Mouse (Mus musculus) heart, adult 9 months (tissue): ENCODE data around the gene Zmiz1.

ENCODE experiments used
- DNase-seq, 2 experiments: peaks; one replicate each; pipeline ENCODE4 v3.0.0; 2022; ENCODE audit warnings: low spot score in 2 of 2

Gene Zmiz1

DNA sequence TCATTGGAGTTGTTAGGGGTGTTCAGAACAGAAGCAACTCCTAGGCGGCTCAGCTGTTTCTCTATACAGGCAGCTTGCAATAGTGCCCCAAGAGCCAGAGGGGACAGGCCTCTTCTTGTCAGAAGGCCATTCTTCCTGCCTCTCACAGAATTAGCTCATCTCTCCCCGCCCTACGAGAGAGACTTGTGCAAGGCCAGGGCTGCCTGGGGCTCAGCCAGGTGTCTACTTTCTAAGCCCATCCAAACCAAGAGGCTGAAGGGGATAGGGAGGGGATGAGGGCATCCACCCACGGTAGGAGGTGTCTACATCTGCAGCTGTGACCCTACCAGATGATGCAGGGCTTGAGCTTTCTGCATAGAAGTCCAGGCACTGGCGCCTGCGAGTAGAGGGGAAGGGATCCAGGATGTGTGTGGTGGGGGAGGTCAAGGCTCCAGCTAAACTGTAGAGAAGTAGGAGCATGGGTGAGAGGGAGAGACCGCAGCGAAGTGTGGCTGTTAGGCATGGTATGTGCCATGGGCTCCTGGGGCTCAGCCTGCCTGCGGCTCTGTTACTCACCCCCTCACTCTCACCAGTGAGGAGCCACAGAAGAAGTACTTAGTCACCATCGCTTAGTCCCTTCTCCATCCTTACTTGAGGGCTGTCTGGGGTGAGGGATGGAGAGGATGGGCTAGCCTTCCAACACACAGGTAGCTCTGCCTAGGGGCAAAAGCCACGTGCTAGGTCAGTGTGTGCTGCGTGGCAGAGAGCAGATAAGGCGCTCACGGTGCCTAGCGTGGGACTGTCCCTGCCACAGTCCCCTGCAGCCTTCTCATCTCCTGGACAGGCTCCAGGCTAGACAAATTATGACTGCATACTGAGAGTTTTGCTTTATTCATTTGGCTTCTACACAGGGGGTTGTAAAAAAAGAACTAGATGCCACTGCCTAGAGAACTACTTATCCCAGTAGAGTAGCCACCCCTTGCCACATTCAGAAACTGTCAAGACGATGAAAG, 130.3 kb downstream of the Zmiz1 start:
- DNase-seq, result peak in 1 of 2 experiments; percentile 59

- DNase-seq, result no peak
These were observed 132.0 kb downstream of the Zmiz1 start for GRCm38 (mm10) chr14:25591000-25591399.

DNA sequence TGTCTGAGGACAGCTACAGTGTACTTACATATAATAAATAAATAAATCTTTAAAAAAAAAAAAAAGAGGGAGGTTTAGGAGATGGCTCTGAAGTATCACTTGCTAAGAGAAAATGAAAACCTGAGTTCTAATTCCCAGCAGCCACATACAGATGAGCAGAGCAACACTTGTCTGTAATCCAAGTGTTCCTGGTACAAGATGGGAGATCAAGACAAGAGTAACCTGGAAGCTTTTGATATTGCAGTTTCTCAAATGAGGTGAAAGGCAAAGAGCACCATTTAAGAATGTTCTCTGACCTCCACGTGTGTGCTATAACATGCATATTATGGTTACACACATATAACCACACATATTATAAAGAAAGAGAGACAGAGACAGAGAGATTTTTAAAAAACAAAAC, 132.4 kb downstream of the Zmiz1 start:
- DNase-seq, result no peak

- no peak for DNase-seq
These were observed 133.5 kb downstream of the Zmiz1 start for GRCm38 (mm10) chr14:25592522-25592921.

DNA sequence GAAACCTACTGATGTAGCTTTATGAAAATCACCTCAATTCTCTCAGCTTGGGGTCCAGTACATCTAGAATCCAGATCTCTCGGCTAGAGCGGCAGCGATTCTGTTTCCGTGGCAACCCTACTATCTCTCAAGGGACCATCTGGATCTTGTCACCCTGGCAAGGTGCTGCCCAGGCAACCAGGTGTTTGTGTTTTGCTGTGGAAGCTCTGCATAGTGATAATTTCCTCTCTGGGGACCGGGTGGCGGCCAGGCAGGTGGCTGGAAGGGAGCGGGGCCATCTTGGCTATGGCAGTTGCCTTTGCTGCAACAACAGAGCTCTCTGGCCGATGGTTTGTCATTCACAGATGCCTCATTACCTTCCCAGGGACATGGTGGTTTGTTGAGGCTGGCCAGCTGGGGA, 134.9 kb downstream of the Zmiz1 start:
- DNase-seq, result no peak

DNA sequence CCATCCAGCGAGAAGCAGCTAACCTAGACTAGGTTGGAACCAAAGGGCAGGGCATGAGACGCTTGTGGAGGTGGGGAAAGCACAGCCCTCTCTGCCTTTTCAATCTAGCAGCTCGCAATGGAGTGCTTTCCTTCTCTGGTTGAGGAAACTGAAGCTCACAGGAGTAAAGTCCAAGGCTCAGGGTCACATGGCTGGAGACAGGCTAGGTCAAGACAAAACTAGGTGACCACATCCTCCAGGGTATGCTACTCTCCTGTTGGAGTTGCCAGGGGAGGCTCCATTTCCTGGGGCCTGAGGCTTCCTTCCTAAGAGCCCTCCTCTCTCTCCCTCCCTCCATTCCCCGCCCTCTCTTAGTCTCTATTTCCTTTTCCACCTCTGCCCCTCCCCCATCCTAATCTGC, 135.6 kb downstream of the Zmiz1 start:
- DNase-seq, result no peak

GRCm38 (mm10) chr14:25598960-25599359, 140.0 kb downstream of the Zmiz1 start:
- no peak for DNase-seq

DNA sequence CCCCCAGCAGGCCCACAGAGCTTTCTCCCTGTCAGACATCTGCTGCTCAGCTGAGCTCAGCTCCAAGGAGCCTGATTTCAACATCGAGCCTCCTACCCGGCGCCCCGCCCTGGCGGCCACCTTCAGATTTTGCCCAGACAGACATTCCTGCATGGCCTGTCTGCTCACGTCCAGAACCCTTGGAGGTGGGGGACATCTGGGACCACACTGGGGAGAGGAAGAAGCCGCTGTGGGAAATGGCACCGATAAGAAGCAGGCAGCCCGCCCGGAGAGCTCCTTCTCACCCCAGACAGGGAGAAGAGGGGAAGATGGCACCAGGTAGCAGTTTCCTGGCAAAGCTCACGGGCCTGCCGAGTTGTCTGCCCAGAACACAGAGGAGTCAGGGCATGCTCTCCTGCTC, 140.9 kb downstream of the Zmiz1 start:
- no peak for DNase-seq

DNA sequence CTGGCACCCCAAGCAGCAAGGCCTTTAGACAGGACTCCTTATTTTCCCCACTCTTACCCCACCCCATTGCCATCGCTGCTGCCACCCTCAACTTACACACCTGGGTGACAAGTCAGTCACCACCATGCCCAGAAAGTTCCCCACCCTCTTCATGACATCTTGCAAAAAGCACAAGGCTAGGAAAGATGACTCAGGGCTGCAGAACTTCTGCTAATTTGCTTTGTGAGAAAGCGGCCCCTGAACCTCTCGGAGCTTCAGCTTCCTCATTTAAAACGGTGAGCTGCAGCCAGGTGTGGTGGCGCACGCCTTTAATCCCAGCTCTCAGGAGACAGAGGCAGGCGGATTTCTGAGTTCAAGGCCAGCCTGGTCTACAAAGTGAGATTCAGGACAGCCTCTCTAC, 141.4 kb downstream of the Zmiz1 start:
- no peak for DNase-seq

GRCm38 (mm10) chr14:25600951-25601350, 142.0 kb downstream of the Zmiz1 start:
- no peak for DNase-seq

DNA sequence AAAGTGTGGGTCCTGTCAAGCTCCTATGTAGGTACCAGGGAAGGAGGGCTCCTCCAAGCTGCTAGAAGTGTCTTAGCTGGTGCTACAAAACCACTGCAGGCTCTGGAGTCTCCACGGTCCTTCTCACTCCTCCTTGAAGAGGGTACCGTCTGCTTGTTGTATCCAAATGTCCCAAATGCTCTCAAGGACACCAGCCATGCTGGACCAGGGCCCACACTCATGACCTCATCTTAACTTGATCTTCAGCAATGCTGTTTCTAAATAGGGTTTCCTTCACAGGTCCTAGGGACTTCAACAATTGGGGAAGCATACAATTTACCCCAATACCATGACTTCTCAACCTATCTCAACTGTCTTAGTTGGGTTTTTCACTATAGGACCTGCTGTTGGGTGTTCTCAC, 143.0 kb downstream of the Zmiz1 start:
- DNase-seq, result no peak

DNA sequence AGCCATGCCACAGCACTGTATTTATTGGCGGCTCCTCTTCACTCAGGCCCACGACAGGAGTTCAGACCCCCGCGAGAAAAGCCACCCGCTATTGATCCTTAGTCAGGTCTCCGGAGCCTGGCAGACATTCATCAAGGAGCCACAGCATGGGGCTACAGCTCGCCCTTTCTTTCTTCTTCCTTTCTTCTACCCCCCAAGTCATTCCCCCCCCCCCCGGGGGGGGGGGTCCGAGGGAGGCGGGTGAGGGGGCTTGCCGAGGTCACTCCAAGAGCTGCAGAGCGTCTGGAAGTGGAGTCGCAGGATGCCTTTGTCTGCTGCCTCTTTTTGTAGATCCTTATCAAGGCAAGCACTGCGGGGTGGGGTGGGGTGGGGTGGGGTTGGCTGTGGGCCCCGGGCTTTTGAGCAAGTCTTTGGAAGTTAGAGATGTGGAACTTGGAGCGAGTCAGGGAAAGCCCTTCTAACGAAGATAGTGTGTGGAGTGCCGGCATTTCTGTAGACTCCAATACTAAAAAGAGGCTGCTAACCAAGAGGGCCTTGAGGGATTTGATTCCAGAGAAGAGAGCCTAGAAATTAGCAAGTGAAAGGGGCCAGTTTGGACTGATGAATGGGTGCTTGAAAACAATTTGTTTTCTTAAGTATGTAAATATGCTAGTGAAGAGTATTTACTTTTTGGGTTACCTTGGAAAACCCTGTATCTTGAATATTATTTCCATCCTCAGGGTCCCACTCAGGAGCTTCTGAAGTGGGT, 145.6 kb downstream of the Zmiz1 start:
- DNase-seq, result no peak

DNA sequence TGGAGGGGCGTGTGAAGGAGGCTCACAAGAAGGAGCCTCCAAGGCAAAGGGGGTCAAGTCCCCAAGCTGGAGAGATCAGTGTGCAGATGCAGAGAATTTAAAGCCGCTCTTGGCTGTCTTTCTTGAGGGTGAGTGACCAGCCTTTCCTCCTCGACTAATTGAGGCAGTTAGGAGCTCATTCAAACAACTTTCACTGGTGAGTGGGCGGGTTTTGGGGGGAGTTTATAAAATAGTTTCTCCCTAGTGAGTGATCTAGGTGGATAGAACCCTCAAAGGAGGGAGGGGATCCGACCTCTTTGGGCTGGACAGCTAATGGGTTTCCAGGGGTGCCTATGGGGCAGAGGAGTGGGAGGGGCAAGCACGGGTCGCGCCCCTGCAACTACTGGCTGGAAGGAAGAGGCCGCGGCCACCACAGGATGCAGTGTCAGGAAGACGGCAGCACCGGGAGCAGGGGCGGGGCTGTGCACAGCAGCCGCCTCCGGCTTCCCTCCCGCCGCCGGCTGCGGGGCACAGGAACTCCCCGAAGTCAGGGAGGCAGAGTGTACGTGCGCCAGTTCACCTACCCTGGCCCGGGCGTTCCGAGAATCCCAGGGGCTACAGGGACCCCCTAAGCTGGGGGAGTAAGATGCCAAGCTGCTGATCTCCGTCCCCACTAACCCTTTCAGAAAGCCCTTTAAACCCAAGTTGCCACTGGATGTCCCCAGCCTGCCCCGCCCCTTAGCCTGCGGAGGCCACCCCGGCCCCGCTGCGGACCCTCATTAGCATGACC, 147.6 kb downstream of the Zmiz1 start:
- DNase-seq, result peak; percentile 77 to 86

DNA sequence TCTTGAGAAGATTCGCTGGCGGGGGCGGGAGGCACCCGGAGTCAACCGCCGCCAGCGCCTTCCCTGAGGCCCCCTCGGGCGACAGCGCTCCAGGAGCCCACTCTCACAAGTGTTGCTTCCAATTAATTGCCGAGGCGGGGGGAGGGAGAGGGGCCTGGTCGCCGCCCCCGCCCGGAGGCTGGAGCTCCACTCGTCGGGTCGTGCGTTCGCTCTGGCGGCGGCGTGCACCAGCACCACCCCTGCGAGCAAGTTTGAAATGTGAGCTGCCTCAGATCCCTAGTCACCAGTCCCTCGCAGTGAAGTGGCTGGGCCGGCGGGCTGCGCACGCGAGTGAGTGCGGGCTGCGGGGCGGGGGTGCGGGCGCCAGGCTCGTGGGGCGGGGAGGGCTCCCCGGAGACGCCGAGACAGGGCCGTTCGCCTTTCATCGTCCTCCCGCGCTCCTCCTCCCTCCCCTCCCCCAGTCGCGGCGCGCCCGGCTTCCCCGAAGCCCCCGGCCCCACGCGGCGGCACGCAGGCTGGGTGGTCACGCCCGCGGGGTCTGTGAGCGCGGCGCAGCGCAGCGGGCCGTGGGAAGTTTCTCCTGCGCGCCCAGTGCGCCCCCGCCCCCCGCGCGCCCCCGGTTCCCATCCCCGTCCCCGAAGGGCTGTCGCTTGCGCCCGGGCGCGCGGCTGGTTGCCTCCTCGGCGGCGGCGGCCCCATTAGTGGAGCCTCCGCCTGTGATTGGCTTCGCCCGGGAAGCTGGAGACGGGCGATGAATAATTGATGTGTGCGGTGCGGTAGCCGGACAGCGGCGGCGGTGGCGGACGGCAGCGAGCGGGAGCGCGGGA, 148.4 kb downstream of the Zmiz1 start:
- DNase-seq, result peak in 1 of 2 experiments; percentile 40

DNA sequence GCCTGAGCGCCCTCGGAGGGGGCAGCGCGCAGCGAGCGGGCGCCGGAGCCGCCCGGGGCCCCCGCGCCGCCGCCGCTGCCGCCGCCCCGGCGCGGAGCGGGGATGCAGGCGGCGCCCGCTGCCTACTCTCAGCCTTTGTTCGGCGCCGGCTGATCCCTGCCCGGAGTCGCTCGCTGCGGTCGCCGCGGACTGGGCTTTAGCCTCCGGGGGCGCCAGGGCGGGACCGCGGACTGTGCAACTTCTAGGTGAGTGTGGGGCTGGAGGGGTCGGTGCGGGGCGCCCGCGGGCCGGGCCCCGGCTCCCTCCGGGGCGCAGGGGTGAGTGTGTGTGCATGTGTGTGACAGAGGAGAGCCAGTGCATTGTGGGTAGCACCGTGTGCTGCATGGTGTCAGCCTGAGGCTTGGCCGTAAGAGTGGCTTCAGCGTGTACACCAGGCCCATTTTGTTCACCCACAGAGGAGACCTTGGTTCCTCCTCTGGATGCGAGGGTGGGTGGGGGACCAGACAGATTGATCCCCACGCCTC, 149.0 kb downstream of the Zmiz1 start:
- no peak for DNase-seq

GRCm38 (mm10) chr14:25608618-25609017, 149.6 kb downstream of the Zmiz1 start:
- no peak for DNase-seq

DNA sequence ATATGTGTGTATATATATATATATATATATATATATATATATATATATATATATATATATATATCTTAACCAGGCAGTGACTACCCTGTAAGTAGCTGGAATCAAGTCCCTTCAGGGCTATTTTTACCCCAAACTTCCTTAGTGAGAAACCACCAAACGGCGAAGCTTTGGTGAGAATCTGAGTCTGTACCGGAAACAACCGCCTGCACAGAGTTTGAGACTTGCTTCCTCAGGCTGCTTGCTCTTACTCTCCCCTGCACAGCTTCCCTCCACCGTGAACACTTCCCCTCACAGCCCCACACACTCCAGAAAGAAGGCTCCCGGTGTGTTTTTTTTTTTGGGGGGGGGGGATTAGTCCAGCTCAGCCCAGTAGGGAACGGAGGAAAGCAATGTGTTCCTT, 150.4 kb downstream of the Zmiz1 start:
- peak in 1 of 2 experiments; percentile 63 for DNase-seq

GRCm38 (mm10) chr14:25610396-25611158, 151.6 kb downstream of the Zmiz1 start:
- no peak for DNase-seq

DNA sequence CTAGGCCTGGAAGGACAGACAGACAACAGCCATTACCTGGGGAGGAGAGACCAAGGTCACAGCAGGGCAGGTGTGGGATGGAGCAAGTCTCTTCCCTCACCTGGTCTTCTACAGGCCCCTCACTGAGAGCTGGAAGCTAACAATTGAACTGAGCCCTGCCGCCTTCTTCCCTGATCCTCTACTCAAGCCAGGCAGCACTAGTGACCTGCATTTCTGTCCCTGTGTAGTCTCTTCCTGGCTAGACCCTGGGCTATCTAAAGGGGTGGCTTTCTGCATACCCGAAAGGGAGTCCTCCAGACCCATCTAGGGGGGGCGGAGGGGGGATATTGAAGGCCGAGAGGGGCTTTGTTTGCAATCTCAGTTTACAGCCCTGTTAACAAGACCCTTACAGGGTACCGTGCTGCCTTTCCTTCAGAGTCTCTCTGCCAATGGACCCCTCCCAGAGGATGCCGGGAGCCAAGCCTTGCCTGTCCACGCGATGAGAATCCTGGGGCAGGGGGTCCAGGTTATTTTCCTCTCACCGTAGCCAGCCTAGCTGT, 152.2 kb downstream of the Zmiz1 start:
- DNase-seq, result no peak
